Mouse (Mus musculus) v-Abl transformed pro-B cells (cell line): ENCODE results near the gene H2-DMa.

Source experiments
- in situ Hi-C, 2 experiments: fragments of 400-800 bp; cut with MboI; formaldehyde crosslinking; loops; one replicate each; pipeline ENCODE4 v1.15.1; 2025; ENCODE audit not compliant: unreplicated experiment in 2 of 2

The H2-DMa gene

DNA sequence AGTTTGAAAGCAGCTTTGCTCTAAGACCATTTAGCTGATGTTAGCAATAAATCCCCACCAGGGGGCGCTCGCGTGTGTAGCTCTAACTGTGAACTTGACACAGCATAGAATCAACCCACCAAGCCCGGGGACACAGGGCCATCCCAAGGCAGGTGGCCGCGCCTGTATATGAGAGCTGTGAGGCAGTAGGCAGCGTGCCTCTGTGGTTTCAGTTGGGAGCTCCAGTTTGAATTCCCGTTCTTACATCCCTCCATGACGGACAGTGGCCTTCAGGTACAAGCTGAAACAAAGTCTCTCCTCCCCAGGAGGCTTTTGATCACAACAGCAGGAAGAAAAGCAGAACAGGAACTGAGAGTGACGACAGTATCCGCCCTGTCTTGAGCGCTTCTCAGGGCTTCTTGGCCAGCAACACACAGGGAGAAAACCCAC lies 17.7 kb upstream of the H2-DMa start:
- in situ Hi-C loops = no loop called here

DNA sequence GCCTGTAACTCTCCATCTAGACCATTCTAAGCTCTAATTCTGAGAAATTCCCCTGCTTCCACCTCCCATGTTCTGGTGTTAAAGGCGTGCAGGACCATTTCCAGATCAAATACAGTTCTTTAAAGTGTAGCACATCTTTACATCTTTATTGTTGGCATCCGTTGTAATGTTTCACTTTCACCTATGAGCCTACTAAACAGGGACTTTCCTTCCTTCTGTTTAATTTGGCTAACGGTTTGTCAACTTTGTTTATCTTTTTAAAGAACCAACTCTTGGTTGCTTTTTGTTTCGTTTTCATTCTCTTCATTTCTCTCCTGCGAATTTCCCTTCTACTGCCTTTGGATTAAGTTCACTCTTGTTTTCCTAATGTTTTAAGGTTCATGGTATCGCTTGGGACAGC lies 16.5 kb upstream of the H2-DMa start:
- in situ Hi-C loops = no loop called here

GRCm38 (mm10) chr17:34104804-34105203 lies 14.5 kb upstream of the H2-DMa start:
- in situ Hi-C loops = no loop called here

GRCm38 (mm10) chr17:34106555-34106954 lies 12.8 kb upstream of the H2-DMa start:
- in situ Hi-C loops = no loop called here

- in situ Hi-C loops = no loop called here
Measured at GRCm38 (mm10) chr17:34107109-34107867, 12.1 kb upstream of the H2-DMa start.

- in situ Hi-C loops = no loop called here
Measured at GRCm38 (mm10) chr17:34108460-34108859, 10.9 kb upstream of the H2-DMa start.

DNA sequence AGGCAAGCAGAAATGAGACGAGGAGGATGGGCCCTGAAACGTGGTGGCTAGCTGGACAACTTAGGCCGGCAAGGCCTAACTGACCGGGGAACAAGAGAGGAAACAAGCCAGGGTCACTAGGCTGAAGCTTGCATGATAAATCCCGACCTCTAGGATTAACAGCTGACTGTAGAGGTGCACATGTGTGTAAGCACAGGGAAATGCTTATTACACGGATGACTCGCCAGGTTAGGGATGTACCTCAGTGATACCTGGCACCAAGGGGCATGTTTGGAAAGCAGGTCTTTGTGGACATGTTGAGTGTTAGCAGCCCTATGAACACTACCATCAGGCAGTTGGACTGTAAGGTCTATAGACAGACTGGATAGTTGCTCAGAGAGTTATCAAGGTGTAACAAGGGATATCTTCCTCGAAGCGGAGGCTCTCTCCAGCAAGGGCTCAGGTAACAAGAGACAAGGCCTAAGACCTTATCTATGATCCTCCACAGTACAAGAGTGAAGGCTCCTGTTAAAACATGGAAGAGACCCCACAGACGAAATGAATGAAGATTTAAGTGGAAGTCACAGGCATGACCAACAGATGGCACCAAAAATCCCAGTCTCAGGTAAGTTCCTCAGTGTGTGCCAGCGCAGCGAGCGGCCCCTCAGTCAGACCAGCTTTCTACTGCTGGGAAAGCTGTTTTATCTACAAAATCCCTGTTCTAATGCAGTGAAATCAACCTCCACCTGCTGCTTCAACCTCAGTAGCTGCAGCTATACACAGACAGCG lies 10.1 kb upstream of the H2-DMa start:
- in situ Hi-C loops = no loop called here

- in situ Hi-C loops = no loop called here
Measured at GRCm38 (mm10) chr17:34109806-34110195, 9.5 kb upstream of the H2-DMa start.

DNA sequence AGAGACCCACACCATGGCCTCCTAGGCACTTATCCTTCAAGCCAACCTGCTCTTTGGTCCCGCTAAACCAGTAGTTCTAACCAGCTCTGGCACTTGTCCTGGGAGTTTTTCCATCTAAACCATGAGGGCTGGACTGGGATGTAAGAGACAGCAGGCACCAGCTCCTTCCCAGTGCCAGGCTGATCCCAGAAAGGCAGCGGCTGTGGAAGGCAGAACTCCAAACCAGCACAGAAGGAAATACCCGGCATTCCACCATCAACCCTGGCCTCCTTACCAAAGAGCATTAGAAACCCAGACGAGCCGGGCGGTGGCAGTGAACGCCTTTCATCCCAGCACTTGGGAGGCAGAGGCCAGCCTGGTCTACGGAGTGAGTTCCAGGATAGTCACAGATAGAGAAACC lies 9.0 kb upstream of the H2-DMa start:
- in situ Hi-C loops = no loop called here

DNA sequence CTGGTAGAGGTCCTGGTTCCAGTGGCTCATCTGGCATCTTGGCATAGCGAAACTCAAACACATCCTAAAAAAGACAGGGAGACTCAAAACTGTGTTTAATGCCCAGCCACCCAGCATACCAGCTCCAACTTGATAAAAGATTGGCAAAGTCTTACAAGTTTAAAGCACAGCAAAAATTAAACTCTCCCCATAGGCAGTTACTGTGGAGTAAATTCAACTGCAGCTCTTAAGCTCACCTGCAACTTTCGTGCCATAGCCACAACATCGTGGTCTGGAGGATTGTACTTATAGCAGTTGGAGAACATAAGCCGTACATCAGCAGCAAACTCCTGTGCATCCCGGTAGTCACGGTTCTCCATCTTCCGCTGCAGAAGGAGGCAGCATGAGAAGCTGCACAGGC lies 5.2 kb upstream of the H2-DMa start:
- in situ Hi-C loops = no loop called here

- in situ Hi-C loops = no loop called here
Measured at GRCm38 (mm10) chr17:34116736-34117370, 2.5 kb upstream of the H2-DMa start.

DNA sequence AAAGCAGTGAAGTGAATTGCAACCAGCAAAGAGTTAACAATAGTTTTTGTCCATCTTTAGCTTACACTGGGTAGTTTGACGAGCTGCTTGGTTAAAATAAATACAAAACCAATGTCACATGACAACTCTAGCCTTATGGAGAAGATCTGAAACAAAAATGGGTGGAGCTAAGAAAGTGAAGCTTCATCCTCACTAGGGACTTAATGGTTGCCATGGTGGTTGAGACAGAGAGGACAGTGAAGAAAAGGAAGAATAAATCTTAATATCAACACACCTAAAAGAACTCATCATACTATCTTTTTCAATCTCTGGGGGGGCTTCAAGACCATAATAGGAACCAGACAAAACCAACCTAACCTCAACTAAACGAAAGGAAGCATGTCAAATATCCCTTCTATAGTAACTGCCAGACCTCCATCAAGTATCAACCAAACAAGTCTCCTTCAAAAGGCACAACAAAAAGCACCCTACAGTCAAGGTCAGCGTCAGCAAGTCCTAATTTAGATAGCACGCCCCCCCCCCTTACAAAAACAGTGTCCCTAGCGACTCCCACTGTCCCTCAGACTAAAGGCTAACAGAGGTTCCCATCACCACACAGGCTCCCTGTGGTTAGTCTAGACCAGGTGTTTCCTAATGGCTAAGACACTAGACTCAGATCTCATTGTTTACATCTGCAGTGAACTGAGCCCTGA lies 1.8 kb upstream of the H2-DMa start:
- in situ Hi-C loops = no loop called here

DNA sequence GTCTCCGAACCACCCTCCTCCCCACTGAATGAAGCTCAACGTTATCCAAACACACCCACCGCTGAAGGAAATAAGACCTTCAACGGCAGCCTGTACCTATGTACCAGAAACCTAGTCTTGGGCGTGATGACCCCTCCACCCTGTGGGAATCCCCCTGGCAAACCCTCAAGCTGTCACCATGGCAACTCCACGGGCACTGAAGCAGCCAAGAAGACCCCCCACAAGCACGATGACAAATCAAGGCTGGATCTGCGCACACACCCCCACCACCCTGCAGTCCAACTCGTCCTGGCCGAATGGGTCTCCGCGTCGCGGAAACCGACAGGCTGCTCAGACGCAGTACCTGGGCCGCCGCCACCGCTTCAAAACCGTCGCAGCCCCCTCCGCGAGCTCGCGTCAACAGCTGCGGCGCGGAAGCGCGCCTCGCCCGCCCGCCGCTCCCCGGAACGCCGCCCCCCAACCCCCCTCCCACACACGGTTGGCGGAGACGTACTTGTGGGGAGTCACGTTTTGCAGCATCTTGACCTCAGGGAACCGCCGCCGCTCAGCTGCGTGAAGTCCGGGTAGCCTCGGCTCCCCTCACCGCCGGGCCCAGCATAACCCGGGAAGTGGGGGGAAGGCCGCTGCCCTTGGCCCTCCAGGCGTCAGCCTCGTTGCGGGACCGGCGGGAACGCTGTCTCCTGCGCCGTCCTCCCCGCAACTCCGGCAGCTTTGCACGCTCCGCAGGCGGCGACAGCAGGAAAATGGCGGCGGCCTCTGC lies 1.0 kb upstream of the H2-DMa start:
- in situ Hi-C loops = no loop called here

DNA sequence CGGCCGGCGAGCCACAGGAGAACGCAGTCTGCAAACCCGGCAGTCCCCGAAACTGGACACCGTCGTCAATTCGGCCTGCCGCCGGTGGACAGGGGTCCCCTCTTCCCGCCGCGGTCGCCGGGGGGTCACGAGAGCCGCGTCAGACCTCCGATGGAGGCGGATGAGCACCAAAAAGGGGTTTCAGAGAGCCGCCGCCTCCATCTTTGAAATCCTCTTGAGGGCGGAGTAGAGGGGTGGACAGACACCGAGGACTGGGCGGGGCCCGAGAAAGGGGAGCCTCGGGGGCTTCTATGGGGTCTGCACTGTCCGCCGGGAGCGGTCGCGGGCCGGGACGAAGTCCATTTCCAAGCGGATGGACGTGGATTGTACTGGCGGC lies 480 bp upstream of the H2-DMa start:
- in situ Hi-C loops = no loop called here

GRCm38 (mm10) chr17:34120180-34120723 lies 911 bp downstream of the H2-DMa start:
- in situ Hi-C loops = no loop called here

GRCm38 (mm10) chr17:34120814-34121171 lies 1.5 kb downstream of the H2-DMa start:
- in situ Hi-C loops = no loop called here

DNA sequence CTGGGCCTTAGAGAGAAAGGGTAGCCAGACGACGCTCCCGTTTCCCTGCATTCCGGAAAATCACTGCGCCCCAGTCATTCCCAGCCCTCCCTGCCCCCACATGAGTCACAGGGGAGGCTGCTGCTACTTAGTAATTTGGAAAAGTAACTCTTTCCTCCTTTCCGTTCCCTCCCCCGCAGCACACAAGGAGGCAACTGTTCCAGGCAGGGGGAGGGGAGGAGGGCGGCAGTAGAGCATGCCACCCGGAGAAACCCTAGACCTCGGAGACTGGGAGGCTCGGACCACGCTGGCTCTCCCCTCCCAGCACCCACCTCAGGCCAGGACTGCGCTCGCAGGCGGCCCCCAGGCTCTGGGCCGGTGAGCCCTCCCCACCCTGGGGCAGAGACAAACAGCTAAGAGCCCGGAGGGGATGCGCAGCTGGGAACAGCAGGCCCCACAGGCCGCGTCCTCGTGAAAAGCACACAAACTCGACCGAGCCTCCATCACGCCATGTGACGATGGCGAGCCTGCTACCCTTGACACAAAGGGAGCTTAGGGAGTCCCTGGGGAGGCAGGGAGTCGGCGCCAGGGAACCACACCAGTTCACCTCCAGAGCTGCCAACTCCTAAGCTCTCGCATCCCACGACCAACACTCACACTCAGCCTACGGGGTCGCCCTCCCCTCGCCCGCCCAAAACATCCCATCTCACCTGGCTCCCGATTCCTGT lies 2.0 kb downstream of the H2-DMa start:
- in situ Hi-C loops = no loop called here

DNA sequence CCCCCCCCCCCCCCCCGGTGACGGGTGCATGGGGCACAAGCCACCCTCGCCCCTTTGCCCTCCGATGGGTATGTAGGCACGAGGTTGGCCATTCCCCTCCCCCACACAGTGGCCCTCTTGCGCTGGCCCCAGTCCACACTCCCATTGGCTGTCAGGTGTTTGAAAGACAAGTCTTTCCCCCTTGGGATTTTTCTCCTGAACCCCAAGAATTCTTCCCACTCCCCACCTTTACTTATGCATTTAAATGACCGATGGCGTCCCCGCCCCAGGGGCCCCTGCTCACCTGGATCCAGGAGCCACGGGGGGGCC lies 2.5 kb downstream of the H2-DMa start:
- in situ Hi-C loops = no loop called here

DNA sequence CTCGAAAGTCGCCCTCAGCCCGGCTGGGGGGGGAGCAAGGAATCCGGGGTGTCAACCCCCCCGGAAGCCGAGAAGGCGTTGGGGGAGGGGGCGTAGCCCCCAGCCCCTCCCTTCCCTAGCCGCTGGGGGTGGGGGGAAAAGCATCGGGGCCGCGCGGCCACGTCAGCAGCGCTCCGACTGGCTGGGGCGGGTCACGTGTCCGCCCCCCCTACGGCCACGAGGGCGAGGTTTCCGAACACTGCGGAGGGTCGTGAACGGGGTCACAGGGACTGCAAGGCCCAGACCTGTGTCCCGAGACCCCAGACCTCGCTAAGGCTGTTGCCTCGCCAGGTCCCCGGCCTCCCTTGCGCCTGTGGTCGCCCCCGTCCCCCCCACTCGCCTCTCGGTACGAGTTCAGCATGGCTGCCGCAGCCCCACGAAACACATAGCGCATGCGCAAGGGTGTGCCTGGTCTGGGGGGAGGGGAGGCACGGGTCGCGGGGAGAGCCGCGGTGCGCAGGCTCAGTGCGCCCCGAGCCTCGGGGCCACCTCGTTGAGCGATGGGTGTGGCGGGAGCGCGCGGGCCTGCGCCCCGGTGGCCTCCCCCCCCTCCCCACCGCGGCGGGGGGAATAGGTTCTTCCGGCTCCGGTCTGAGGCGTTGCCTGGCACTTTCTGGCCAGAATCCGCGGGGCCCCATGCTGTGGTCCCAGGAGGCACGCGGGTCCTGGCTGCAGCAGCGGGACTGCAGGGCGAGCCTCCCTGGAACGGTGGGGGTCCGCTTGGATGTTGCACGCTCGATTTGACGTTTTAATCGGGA lies 3.0 kb downstream of the H2-DMa start, which contains the start of gene Brd2:
Gene Brd2, minus strand, starts transcription at position 447 of the 797 bp plus-strand sequence.
- in situ Hi-C loops = no loop called here
